Mouse (Mus musculus): Measurements from ENCODE around the gene Dock6. TPM values are rescaled to one million over a fixed set of nuclear protein-coding genes. Genes with fewer than 3 reads are reported as not detected.

Dock6 gene
- polyA plus RNA-seq (2012; rRNA removed): 47.1 and 89.7 TPM in 2 replicates

DNA sequence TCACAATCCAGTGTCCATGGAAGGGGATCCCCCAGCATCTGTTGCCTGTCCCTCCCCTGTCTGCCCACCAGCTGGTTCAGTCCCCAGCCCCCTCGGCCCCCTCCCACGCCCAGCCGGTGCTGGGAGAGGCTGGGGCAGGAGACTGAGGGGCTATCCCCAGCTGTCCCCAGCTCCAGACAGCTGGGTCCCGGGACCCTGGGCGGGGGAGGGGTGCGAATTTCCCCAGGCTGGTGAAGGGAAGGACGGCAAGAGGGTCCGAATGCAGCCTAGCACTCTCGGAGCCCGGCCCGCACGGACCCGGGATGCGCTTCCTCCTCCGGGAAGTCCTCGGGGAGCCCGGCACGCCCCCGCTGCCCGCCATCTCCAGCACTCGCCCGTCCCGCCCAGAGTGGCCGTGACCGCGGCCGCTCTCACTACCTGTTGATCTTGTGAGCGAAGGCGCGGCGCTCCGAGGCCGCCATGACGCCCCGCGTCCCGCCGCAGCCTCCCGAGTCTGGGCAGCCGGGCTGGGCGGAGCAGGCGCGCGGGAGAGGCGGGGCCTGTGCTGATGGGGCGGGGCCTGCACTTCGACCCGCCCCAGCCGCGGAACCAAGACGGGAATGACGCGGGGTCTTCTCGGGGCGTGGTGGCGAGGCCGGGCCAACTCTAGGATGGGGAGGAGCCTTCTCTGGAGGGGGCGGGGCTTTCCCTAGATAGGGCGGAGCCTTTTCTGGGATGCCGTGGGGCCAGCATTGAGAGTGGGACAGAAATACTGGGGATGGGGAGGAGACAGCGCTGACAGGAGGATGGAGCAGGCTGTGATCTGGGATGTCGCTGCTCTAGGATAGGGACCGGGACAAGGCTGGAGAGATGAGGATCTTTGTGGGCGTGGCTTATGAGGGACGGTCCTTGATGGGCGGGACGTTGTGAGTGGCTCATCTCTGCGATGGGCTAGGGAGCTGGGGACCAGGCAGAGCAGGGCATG lies at the start of gene Dock6:
Gene Dock6 (minus strand): TSS at position 508 of the 964 bp plus-strand sequence.

GRCm38 (mm10) chr9:21835258-21835912 lies 17.1 kb downstream of the Dock6 start, which contains the start of gene Angptl8:
Gene Angptl8 (plus strand): TSS chr9:21835510.

GRCm38 (mm10) chr9:21798345-21799009 lies 54.0 kb downstream of the Dock6 start, which contains the start of gene Kank2:
Gene Kank2 (minus strand): TSS chr9:21798744.

GRCm38 (mm10) chr9:21760155-21761088 lies 92.0 kb downstream of the Dock6 start, which contains the start of gene Spc24:
Gene Spc24 (minus strand): TSS chr9:21760303.

Other genes with a start within 250 kb of the Dock6 start
- gene Smarca4, start 236.5 kb downstream of the Dock6 start, polyA plus RNA-seq (2012; rRNA removed): 153 and 166 TPM in 2 replicates
- gene Ldlr, start 129.2 kb downstream of the Dock6 start, polyA plus RNA-seq (2012; rRNA removed): 32.9 and 34.9 TPM in 2 replicates
- 96.4 and 121 TPM in 2 replicates for gene Spc24, start 92.3 kb downstream of the Dock6 start, polyA plus RNA-seq (2012; rRNA removed)
- 14.3 and 22.8 TPM in 2 replicates for gene Kank2, start 53.9 kb downstream of the Dock6 start, polyA plus RNA-seq (2012; rRNA removed)
- gene Angptl8, start 17.1 kb downstream of the Dock6 start, polyA plus RNA-seq (2012; rRNA removed): 0.17 and 0.86 TPM in 2 replicates
- 7.1 and 10.0 TPM in 2 replicates for gene Rab3d, start 65.6 kb upstream of the Dock6 start, polyA plus RNA-seq (2012; rRNA removed)
- gene Ccdc159, start 74.8 kb upstream of the Dock6 start, polyA plus RNA-seq (2012; rRNA removed): 7.9 and 8.4 TPM in 2 replicates
- gene Tmem205, start 74.9 kb upstream of the Dock6 start, polyA plus RNA-seq (2012; rRNA removed): 23.9 and 26.4 TPM in 2 replicates
- 30.6 and 36.7 TPM in 2 replicates for gene Plppr2, start 84.4 kb upstream of the Dock6 start, polyA plus RNA-seq (2012; rRNA removed)
- gene Swsap1, start 103.1 kb upstream of the Dock6 start, polyA plus RNA-seq (2012; rRNA removed): 7.4 and 7.8 TPM in 2 replicates
- 12.4 and 18.9 TPM in 2 replicates for gene Epor, start 110.9 kb upstream of the Dock6 start, polyA plus RNA-seq (2012; rRNA removed)
- 3.3 and 3.4 TPM in 2 replicates for gene Rgl3, start 136.8 kb upstream of the Dock6 start, polyA plus RNA-seq (2012; rRNA removed)
- gene Ccdc151, start 150.0 kb upstream of the Dock6 start, polyA plus RNA-seq (2012; rRNA removed): 4.8 and 7.3 TPM in 2 replicates
- 109 and 149 TPM in 2 replicates for gene Prkcsh, start 150.2 kb upstream of the Dock6 start, polyA plus RNA-seq (2012; rRNA removed)
- gene Elavl3, start 199.4 kb upstream of the Dock6 start, polyA plus RNA-seq (2012; rRNA removed): 84.7 and 86.4 TPM in 2 replicates
- 0.08 and 0.12 TPM in 2 replicates for gene Gm49318, start 218.6 kb upstream of the Dock6 start, polyA plus RNA-seq (2012; rRNA removed)
- 35.9 and 38.7 TPM in 2 replicates for gene Zfp653, start 218.7 kb upstream of the Dock6 start, polyA plus RNA-seq (2012; rRNA removed)
- gene Ecsit, start 232.8 kb upstream of the Dock6 start, polyA plus RNA-seq (2012; rRNA removed): 19.9 and 30.4 TPM in 2 replicates
- 5.0 and 11.5 TPM in 2 replicates for gene Cnn1, start 246.6 kb upstream of the Dock6 start, polyA plus RNA-seq (2012; rRNA removed)